Mouse (Mus musculus) limb, embryonic 13.5 days (tissue): ENCODE measurements at regions not wholly inside any gene's neighbourhood (a gene's known extent, or its start where the extent isn't known, plus 50 kb on each side); places are given as distances from the start of the nearest gene placed in this dataset.

Experiments used
- ATAC-seq: fragments of 200-750 bp; cut with Nextera tagmentation; 2 replicates; pipeline ENCODE4 v1.8.0; 2017; ENCODE audit warnings: low read depth, moderate number of reproducible peaks, moderate TSS enrichment; ENCODE audit not compliant: low FRiP score
- H3K27ac ChIP-seq: fragments of 300-500 bp; sonication (generic); 2 replicates; pipeline ENCODE4 v1.5.1; 2015; ENCODE audit warnings: inconsistent platforms, mild to moderate bottlenecking, moderate library complexity
- H3K27me3 ChIP-seq: fragments of 300-500 bp; sonication (generic); 2 replicates; pipeline ENCODE4 v1.6.1; 2015; ENCODE audit warnings: mild to moderate bottlenecking, inconsistent platforms
- H3K36me3 ChIP-seq: fragments of 300-500 bp; sonication (generic); 2 replicates; pipeline ENCODE4 v1.6.1; 2015; ENCODE audit warnings: inconsistent platforms, mild to moderate bottlenecking, moderate library complexity
- H3K4me1 ChIP-seq: fragments of 300-500 bp; sonication (generic); 2 replicates; pipeline ENCODE4 v1.6.1; 2015; ENCODE audit warnings: inconsistent platforms
- H3K4me2 ChIP-seq: fragments of 300-500 bp; sonication (generic); replicated peaks from 2 replicates; pipeline ENCODE4 v1.6.1; 2015; ENCODE audit warnings: inconsistent platforms, mild to moderate bottlenecking, moderate library complexity
- H3K4me3 ChIP-seq: fragments of 300-500 bp; sonication (generic); 2 replicates; pipeline ENCODE4 v1.5.1; 2015; ENCODE audit warnings: moderate library complexity, mild to moderate bottlenecking, inconsistent platforms
- H3K9ac ChIP-seq: fragments of 300-500 bp; sonication (generic); 2 replicates; pipeline ENCODE4 v1.6.1; 2015; ENCODE audit warnings: mild to moderate bottlenecking, inconsistent platforms
- H3K9me3 ChIP-seq: fragments of 300-500 bp; sonication (generic); 2 replicates; pipeline ENCODE4 v1.6.1; 2016; ENCODE audit warnings: inconsistent platforms
- WGBS: fragments of 180-500 bp; shearing (Covaris S2); methylation state at CpG from one replicate; pipeline ENCODE4 v1.1.7; 2015; 5-methylcytosine and 5-hydroxymethylcytosine counted together

DNA sequence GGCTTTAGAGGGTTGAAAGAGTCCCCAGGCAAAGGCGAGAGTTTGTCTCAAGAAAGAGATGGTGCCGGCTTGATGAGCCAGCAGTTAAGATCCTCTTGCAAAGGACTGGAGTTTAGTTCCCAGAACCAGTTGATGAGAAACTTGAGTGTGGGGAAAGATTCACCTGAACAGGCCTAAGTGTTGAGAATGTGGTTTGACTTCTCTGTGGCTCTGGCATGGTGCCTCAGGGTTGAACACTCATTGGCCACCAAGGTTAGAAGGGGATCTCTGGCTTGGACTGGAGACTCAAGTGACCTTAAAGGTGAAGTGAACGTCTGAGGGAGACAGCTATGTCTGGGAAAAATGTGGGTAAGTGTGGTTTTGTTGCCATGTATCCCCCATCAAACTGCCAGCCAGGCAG is 142.8 kb downstream of the Inhbb start:
- H3K4me2 ChIP-seq: no peak overlapping the region
- H3K4me1 ChIP-seq: no peaks in the 10 kb centered on the region
- WGBS: 81% methylated on average over 3 of the region's 3 CpGs
- H3K27me3 ChIP-seq: no peaks in the 10 kb centered on the region
- no peak overlapping the region for H3K9ac ChIP-seq
- no peak for ATAC-seq
- H3K9me3 ChIP-seq: 0 out of 2 replicates have a peak, but pooled peaks cover 2% of the 10 kb centered on the region
- H3K36me3 ChIP-seq: no peaks in the 10 kb centered on the region
- no peak overlapping the region for H3K4me3 ChIP-seq
- no peak overlapping the region for H3K27ac ChIP-seq

- H3K4me1 ChIP-seq: no peaks in the 10 kb centered on the region
- ATAC-seq: no peak
- H3K27ac ChIP-seq: no peak overlapping the region
- H3K4me2 ChIP-seq: no peak overlapping the region
- no peak overlapping the region for H3K4me3 ChIP-seq
- H3K9ac ChIP-seq: no peak overlapping the region
- H3K36me3 ChIP-seq: no peaks in the 10 kb centered on the region
- no peaks in the 10 kb centered on the region for H3K27me3 ChIP-seq
- 0 out of 2 replicates have a peak, but pooled peaks cover 2% of the 10 kb centered on the region for H3K9me3 ChIP-seq
- WGBS: 82% methylated on average over 8 of the region's 8 CpGs
Observed at GRCm38 (mm10) chr1:119278528-119279201, 143.4 kb downstream of the Inhbb start.

- WGBS: 86% methylated on average over 4 of the region's 4 CpGs
Observed at GRCm38 (mm10) chr1:119277990-119278389, 144.1 kb downstream of the Inhbb start.

DNA sequence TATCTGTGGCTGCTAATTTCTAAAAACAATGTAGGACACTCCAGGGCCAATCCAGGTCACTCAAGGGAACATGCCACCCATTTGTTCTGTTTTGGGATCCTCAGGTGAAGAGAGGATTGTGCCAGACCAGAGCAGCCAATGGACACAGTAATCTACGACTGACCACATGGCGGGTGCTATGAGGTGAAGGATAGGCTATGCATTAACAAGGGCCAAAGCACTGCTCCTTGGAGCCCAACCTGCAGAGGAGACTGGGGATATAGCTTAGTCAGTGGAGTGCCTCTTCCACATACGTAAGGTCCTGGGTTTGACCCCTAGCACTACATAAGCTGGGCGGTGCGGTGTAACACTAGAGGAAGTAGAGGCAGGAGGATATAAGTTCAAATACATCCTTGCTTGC is 156.0 kb downstream of the Inhbb start:
- no peaks in the 10 kb centered on the region for H3K4me1 ChIP-seq
- H3K9ac ChIP-seq: no peak overlapping the region
- H3K27ac ChIP-seq: no peak overlapping the region
- peaks cover 4% of the 10 kb centered on the region; the same call in 1 of the 2 replicates for H3K9me3 ChIP-seq
- no peaks in the 10 kb centered on the region for H3K36me3 ChIP-seq
- 94% methylated on average over 5 of the region's 5 CpGs for WGBS
- H3K4me3 ChIP-seq: no peak overlapping the region
- ATAC-seq: no peak
- no peaks in the 10 kb centered on the region for H3K27me3 ChIP-seq
- H3K4me2 ChIP-seq: no peak overlapping the region

More at GRCm38 (mm10) chr1:119277990-119278389, 144.1 kb downstream of the Inhbb start:
- H3K4me3 ChIP-seq: no peak overlapping the region
- no peaks in the 10 kb centered on the region for H3K4me1 ChIP-seq
- H3K9ac ChIP-seq: no peak overlapping the region
- no peak overlapping the region for H3K27ac ChIP-seq
- no peaks in the 10 kb centered on the region for H3K36me3 ChIP-seq
- 0 out of 2 replicates have a peak, but pooled peaks cover 2% of the 10 kb centered on the region for H3K9me3 ChIP-seq
- no peaks in the 10 kb centered on the region for H3K27me3 ChIP-seq
- no peak for ATAC-seq
- H3K4me2 ChIP-seq: no peak overlapping the region

DNA sequence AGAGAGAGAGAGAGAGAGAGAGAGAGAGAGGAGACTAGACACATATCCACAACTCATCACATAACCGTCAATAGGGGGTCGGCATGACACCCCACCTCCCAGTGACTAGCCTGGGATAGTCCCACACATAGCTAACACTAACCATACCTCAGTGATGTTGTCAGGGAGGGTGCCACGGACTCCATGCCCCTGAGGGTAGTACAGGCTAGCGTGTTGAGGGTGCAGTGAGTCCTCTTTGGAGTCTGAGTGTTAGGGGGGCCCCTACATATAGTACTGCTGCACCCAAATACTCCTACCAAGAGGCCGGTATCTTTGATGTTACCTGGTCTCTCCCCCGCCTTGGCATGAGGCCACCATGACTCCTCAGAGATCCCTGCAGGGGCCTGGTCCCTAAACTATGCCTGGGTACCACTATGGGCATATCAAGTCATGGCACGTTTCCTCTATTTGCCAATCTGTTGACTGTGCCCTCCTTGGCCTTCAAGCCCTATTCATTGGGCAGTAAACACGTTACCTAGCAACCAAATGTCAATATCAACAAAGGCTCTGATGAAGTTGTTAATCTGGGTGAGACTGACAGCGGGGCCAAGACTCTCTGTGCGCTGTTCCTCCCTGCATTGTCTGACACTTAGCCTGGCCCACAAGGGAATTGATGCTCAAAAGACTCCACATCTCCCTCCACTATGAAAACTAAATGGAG is 156.7 kb downstream of the Inhbb start:
- Histone ChIP-seq H3K9ac (no peak overlapping the region), H3K27me3 (no peaks in the 10 kb centered on the region), H3K4me2 (no peak overlapping the region), H3K36me3 (no peaks in the 10 kb centered on the region), H3K4me1 (no peaks in the 10 kb centered on the region), H3K27ac (no peak overlapping the region), H3K9me3 (peaks cover 4% of the 10 kb centered on the region; the same call in 1 of the 2 replicates), H3K4me3 (no peak overlapping the region)
- ATAC-seq: no peak
- WGBS: 75% methylated on average over 9 of the region's 10 CpGs

- 75% methylated on average over 9 of the region's 9 CpGs for WGBS
- H3K27me3 ChIP-seq: no peaks in the 10 kb centered on the region
- no peaks in the 10 kb centered on the region for H3K36me3 ChIP-seq
- H3K4me1 ChIP-seq: no peaks in the 10 kb centered on the region
- H3K9me3 ChIP-seq: peaks cover 4% of the 10 kb centered on the region; the same call in 1 of the 2 replicates
- no peak overlapping the region for H3K4me3 ChIP-seq
- peak; percentile 51 for ATAC-seq
- no peak overlapping the region for H3K4me2 ChIP-seq
- no peak overlapping the region for H3K27ac ChIP-seq
- H3K9ac ChIP-seq: no peak overlapping the region
Observed at GRCm38 (mm10) chr1:119259455-119259854, 162.6 kb downstream of the Inhbb start.

DNA sequence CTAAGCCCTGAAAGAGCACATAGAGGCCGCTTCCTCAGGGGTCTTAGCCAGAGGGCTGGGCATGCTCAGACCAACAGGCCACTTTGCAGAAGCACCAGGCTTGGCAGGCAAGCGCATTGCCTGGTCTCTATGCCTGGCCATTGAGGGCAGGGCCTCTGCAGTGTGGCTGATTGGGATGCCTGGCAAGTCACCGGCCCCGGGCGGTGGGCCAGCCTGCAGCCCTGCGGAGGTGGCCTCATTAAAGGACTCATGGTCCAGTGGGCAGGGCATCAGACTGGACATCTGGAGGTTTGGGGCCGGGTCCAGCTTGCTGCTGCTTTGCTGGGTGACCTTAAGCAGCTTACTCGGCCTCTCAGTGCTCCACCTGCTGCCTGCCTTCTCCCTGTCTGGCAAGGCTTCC is 165.3 kb downstream of the Inhbb start:
- Histone ChIP-seq H3K9ac (no peak overlapping the region), H3K36me3 (no peaks in the 10 kb centered on the region), H3K4me3 (no peak overlapping the region), H3K27ac (no peak overlapping the region), H3K27me3 (no peaks in the 10 kb centered on the region), H3K4me2 (no peak overlapping the region), H3K4me1 (no peaks in the 10 kb centered on the region), H3K9me3 (peaks cover under 1% of the 10 kb centered on the region; the same call in 1 of the 2 replicates)
- no peak for ATAC-seq
- WGBS: 79% methylated on average over 8 of the region's 8 CpGs

DNA sequence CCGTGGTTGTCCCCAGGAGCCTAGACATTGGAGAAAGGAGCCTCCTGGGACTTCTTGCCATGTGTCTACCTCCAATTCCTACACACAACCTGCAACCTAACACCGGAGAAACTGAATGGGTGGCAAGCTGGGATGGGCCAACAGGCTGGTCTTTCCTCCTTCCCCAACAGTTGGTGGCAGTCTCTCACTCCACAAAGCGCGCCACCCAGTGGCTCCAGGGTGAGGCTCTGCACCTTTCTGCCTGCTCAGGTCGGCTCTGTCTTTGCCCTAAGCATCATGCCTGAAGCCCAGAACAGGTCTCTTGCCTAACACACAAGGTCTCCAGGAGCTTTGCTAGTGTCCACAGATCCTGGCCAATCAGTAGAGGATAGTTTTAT is 166.0 kb downstream of the Inhbb start:
- ATAC-seq: no peak
- H3K36me3 ChIP-seq: no peaks in the 10 kb centered on the region
- H3K4me3 ChIP-seq: no peak overlapping the region
- H3K4me2 ChIP-seq: no peak overlapping the region
- no peak overlapping the region for H3K27ac ChIP-seq
- no peaks in the 10 kb centered on the region for H3K9me3 ChIP-seq
- H3K4me1 ChIP-seq: no peaks in the 10 kb centered on the region
- H3K27me3 ChIP-seq: no peaks in the 10 kb centered on the region
- no peak overlapping the region for H3K9ac ChIP-seq
- WGBS: 40% methylated on average over 5 of the region's 5 CpGs

DNA sequence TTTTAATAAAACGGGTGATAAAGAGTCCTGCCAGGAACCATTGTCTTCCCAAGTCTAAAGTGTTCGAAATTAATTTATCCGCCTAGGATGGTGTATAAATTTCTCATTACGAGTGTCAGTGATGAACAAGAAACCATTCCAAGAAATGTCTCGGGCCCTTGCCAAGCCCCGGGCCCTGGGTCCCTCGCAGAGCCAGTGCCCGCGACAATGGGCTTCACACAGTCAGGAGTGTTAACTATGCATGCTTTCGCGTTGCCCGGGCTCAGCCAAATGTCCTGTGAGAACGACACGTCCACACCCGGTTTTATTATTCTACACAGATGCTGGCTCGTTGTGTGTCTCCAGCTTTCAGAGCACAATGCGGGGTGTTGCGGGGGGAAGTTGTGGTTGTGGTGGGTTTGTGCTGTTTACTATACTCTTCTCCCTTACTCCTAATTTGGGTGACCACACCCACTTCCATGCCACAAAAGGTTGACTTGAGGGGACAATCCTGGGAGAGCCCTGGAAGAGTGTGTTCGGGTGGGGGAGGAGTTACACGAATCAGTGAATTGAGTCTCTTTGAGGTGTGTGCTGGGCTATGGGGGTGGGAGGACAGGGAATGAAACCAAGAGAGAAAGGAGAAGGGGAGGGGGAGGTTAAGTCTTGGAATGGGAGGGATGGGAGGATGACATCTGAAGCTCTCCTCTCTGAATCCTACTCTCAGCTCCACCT is 166.5 kb downstream of the Inhbb start:
- Histone ChIP-seq H3K4me2 (no peak overlapping the region), H3K27me3 (no peaks in the 10 kb centered on the region), H3K36me3 (no peaks in the 10 kb centered on the region), H3K9ac (no peak overlapping the region), H3K27ac (no peak overlapping the region), H3K4me3 (no peak overlapping the region), H3K9me3 (no peaks in the 10 kb centered on the region), H3K4me1 (no peaks in the 10 kb centered on the region)
- WGBS: 85% methylated on average over 20 of the region's 20 CpGs
- ATAC-seq: no peak

- WGBS: 86% methylated on average over 5 of the region's 5 CpGs
- Histone ChIP-seq H3K27me3 (no peaks in the 10 kb centered on the region), H3K36me3 (no peaks in the 10 kb centered on the region), H3K4me1 (no peaks in the 10 kb centered on the region), H3K4me2 (no peak overlapping the region), H3K27ac (no peak overlapping the region), H3K4me3 (no peak overlapping the region), H3K9ac (no peak overlapping the region), H3K9me3 (no peaks in the 10 kb centered on the region)
- ATAC-seq: no peak
Observed at GRCm38 (mm10) chr1:119254928-119255327, 167.1 kb downstream of the Inhbb start.

DNA sequence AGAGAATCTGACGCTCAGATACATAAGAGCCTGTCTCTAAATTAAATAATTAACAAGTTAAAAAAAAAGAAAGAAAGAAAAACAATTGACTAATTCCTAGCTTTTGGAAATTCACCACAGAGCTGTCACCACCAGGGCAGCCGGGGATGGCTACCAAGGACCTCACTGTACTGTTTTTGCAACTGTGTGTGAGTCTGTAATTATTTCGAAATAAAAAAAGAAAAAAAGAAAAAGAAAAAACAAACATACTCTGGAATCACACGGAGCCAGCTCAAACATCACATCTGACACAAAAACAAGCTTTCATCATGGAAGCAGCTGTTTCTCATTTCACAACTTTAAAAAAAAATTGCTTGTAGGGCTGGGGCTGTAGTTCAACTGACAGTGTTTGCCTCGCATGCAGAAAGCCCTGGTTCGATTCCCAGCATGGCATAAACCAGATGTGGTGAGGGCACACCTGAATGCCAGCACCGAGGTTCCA is 168.6 kb downstream of the Inhbb start:
- Histone ChIP-seq H3K4me2 (no peak overlapping the region), H3K36me3 (no peaks in the 10 kb centered on the region), H3K27me3 (no peaks in the 10 kb centered on the region), H3K4me1 (no peaks in the 10 kb centered on the region), H3K9ac (no peak overlapping the region), H3K9me3 (no peaks in the 10 kb centered on the region), H3K4me3 (no peak overlapping the region), H3K27ac (no peak overlapping the region)
- WGBS: 46% methylated on average over 7 of the region's 7 CpGs
- no peak for ATAC-seq

GRCm38 (mm10) chr1:119252403-119252802 is 169.6 kb downstream of the Inhbb start:
- no peak for ATAC-seq
- no peaks in the 10 kb centered on the region for H3K9me3 ChIP-seq
- H3K27ac ChIP-seq: no peak overlapping the region
- H3K27me3 ChIP-seq: no peaks in the 10 kb centered on the region
- no peaks in the 10 kb centered on the region for H3K4me1 ChIP-seq
- no peak overlapping the region for H3K4me2 ChIP-seq
- 82% methylated on average over 6 of the region's 6 CpGs for WGBS
- no peak overlapping the region for H3K4me3 ChIP-seq
- H3K36me3 ChIP-seq: no peaks in the 10 kb centered on the region
- no peak overlapping the region for H3K9ac ChIP-seq
